Mouse (Mus musculus): ENCODE measurements at regions not wholly inside any gene's neighbourhood (a gene's known extent, or its start where the extent isn't known, plus 50 kb on each side); places are given as distances from the start of the nearest gene placed in this dataset.

DNA sequence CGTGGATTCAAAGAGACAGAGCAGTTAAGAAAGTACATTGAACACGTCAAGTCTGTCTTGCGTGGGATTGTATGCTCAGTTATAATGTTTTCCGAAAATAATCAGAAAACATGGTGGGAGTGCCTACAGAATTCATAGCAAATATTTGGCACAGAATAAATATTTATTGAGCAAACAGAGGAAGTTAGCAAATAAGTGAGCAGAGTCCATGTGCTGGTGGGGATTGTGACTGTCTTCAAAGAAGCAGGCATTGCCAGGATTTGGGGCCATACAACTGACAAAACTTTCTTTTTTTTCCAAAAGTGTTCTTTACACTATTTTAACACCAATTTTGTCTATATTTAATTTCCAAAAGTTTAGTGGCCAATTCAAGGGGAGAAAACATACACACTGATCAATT lies 1729.8 kb downstream of the AI429214 start:
- no peak for DNase-seq (ENCODE audit: extremely low spot score, low read depth, low spot score)

DNA sequence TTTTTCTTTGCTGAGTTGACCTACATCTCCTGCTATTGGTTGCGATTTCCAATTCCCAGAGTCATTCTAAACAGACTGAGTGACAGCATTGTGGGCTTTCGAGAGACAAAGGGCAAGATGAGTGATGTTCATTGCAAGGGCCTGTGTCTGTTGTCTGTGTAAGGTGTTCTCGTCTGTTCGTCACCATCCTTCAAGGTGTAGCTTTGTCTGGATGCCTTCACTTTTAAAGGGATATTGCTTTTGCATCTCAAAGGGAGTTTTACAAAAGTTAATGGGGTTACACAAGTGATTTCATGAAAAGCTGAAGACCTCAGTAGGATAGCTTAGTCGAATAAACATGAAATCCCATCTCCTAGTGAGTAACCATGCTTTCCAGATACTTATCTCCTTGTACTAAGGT lies 1731.9 kb downstream of the AI429214 start:
- DNase-seq (ENCODE audit: extremely low spot score, low read depth, low spot score): no peak

DNA sequence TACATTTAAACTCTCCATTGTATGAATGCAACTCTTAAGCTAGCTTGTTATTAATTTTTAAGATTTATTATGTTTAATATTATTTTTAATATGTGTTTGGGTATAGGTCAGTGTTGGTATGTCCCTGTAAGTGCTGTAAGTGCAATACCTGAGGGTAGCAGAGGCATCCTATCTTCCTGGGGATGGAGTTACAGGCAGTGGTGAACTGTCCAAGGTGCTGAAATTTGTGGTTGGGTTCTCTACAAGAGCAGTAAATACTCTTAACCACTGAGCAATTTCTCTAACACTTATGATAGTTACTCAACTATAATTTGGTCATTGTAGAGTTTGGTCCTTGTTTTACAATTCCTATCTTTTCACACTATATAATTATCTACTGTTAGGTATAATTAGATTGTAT lies 1753.7 kb downstream of the AI429214 start:
- DNase-seq (ENCODE audit: extremely low spot score, low read depth, low spot score): peak; percentile 47

DNA sequence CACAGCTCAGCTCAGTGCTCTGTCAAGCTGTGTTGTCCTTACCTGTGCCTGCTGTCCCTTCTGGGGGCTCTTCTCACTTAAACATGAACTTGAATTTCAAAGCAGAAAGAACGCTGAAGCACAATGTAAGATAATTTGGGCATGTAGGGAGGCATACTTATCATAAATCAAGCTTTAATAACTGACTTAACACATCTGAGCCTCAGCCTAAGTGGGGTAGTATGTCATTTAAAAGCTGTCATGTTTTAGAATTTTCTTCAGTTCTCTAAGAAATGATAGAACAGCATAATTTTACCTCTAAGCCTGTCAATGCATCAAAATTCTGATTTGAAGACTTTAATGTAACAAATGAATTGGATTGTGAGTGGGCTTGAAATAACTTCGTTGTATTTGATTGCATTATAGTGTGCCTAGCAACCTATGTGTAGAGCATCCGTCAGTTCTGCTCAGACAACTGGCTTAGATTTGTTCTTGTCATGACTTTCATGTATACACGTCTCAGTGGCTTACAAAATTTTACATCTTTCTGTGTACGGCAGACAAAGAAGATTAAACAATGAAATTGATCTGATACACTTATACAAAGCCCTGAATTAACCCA lies 1773.3 kb downstream of the AI429214 start:
- no peak for DNase-seq (ENCODE audit: extremely low spot score, low read depth, low spot score)

DNA sequence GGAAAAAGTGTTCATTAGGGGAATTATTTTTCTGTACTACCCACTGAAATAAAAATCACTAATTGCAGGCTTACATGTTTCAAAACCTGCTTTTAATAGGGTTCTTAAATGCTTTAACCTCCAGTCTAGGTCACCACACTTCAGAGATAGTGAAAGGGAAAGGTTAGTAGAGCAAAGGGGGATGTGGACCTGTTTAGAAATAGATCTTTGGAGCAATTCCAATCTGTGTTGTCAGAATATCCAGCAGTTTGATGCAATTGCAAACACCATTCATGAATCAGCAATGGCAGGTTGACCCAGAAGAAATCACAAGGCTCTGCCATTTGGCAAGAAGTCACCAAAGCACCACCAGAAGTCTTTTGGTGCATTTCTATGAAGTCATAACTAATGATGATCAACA lies 1819.1 kb downstream of the AI429214 start:
- no peak for DNase-seq (ENCODE audit: extremely low spot score, low read depth, low spot score)

DNA sequence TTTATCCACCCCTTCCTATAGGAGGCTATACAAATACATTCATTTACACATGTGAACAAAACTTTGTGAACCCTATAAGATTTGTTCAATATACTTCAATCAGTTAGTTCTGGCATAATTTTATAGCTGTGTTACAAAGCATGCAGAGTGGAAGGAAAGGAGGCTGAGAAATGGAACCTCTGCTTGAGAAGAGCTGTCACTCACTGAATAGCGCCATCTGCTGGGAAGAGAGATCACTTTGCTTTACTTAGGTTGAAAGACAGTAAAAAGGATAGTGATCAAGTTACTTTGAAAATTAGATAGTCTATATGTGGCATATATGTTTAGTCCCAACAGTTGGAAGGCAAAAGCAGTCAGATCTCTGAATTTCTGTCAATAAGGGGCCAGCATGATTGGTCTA lies 1824.8 kb downstream of the AI429214 start:
- peak; percentile 42 for DNase-seq (ENCODE audit: extremely low spot score, low read depth, low spot score)

DNA sequence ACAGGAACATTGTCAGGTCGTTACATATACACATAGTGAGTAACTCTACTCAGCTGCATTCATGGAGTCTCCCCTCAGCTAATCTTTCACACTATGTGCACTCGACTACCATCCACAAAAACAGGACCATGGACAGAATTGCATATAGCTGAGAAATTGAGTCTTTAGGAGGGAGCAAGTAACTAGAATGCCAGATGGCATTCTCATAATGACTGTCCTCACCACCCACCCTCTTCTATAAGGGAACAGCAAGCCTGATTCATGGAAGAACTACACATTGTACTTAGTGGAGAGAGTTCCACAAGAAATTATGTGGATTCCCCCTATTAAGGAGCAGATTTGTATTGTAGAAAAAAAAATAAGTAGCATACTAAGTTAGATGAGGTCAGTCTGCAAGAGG lies 1813.4 kb upstream of the Adam24 start:
- DNase-seq (ENCODE audit: extremely low spot score, low read depth, low spot score): no peak

DNA sequence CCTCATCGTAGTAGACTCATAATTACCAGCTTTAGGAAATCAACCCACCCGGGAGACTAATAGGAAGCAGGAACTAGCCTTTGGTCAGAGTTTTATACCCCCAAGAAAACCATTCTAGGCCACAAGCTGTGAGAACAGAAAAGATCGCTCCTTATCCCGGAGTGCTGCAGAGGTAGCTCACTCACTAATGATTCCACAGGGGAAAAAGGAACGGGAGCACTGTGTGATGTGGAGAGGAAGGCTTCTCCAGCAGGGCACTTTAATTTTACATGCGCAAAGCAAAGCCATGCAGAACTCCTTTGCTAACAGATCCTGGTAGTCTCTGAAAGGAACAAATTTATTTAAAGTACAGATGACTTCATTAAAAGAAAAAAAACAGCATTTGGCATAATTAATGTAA lies 1807.5 kb upstream of the Adam24 start:
- DNase-seq (ENCODE audit: extremely low spot score, low read depth, low spot score): no peak
